Mouse (Mus musculus) intestine, embryonic 16.5 days (tissue): ENCODE measurements around the gene Taf11. TPM values are rescaled to one million over a fixed set of nuclear protein-coding genes. Genes with fewer than 3 reads are reported as not detected.

Source experiments
- ATAC-seq: fragments of 200-750 bp; cut with Nextera tagmentation; 2 replicates; pipeline ENCODE4 v1.8.0; 2017; ENCODE audit warnings: moderate TSS enrichment, moderate library complexity
- H3K27ac ChIP-seq: fragments of 300-500 bp; sonication (generic); 2 replicates; pipeline ENCODE4 v1.5.1; 2014; ENCODE audit warnings: mild to moderate bottlenecking, low read length
- H3K27me3 ChIP-seq: fragments of 300-500 bp; sonication (generic); replicated peaks from 2 replicates; pipeline ENCODE4 v1.6.1; 2014; ENCODE audit warnings: low read length, control low read depth, mixed read lengths; ENCODE audit not compliant: control insufficient read depth, insufficient read depth
- H3K36me3 ChIP-seq: fragments of 300-500 bp; sonication (generic); 2 replicates; pipeline ENCODE4 v1.6.1; 2014; ENCODE audit warnings: low read length, control low read depth; ENCODE audit not compliant: control insufficient read depth, insufficient read depth
- H3K4me1 ChIP-seq: fragments of 300-500 bp; sonication (generic); 2 replicates; pipeline ENCODE4 v1.6.1; 2014; ENCODE audit warnings: low read length, control low read depth, mixed read lengths; ENCODE audit not compliant: control insufficient read depth, insufficient read depth
- H3K4me2 ChIP-seq: fragments of 300-500 bp; sonication (generic); 2 replicates; pipeline ENCODE4 v1.6.1; 2014; ENCODE audit warnings: low read depth, low read length, control low read depth
- H3K4me3 ChIP-seq: fragments of 300-500 bp; sonication (generic); 2 replicates; pipeline ENCODE4 v1.5.1; 2014; ENCODE audit warnings: mild to moderate bottlenecking, low read length
- H3K9ac ChIP-seq: fragments of 300-500 bp; sonication (generic); 2 replicates; pipeline ENCODE4 v1.6.1; 2014; ENCODE audit warnings: low read depth, low read length
- H3K9me3 ChIP-seq: fragments of 300-500 bp; sonication (generic); 2 replicates; pipeline ENCODE4 v1.6.1; 2016; ENCODE audit warnings: low read length, control low read depth; ENCODE audit not compliant: control insufficient read depth
- WGBS: fragments of 180-500 bp; shearing (Covaris S2); extraction: QIAGEN DNeasy Blood & Tissue Kit; methylation state at CpG from one replicate; pipeline ENCODE4 v1.1.7; 2014; 5-methylcytosine and 5-hydroxymethylcytosine counted together
- polyA plus RNA-seq: library from polyadenylated mRNA; unstranded; fragments of >200 nt; fragmentation: Nextera tagmentation; extraction: Ambion mirVana; gene quantifications from 2 replicates; pipeline ENCODE4 v1.2.1, GENCODE M21; 2015

Taf11 gene
- polyA plus RNA-seq, 1 experiment from 2014 or later = 51.6 TPM

DNA sequence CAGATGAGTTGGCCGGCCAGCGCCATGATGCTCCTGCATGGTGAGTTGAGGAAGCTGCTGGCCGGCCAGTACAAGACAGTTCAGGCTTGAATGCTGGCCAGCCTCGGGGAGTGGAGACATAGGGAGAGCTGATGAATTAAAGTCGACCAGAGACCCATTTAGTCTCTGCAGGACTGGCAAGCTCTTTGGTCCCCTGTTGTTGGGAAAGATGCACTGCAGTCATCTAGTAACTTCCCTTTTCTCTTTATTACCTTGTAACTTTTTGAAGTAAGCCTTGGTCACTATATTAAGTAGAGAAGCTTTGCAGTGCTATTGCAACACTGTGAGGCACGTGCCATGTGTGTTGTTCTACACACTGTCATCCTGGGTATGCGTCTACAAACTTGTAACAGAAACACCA, 15.9 kb upstream of the Taf11 start:
- WGBS = 63% methylated on average over 7 of the region's 7 CpGs
- ATAC-seq = peak; percentile 47
- Histone ChIP-seq H3K4me3 (no peak overlapping the region), H3K27ac (peak overlapping the region; percentile 58), H3K4me2 (no peak overlapping the region), H3K4me1 (peaks cover 38% of the 10 kb centered on the region), H3K9me3 (no peaks in the 10 kb centered on the region), H3K36me3 (no peaks in the 10 kb centered on the region), H3K9ac (no peak overlapping the region), H3K27me3 (no peaks in the 10 kb centered on the region)

GRCm38 (mm10) chr17:27925054-27925453, 15.4 kb upstream of the Taf11 start:
- Histone ChIP-seq H3K27ac (peak overlapping the region; percentile 58), H3K4me2 (no peak overlapping the region), H3K9ac (no peak overlapping the region), H3K4me3 (no peak overlapping the region), H3K9me3 (no peaks in the 10 kb centered on the region), H3K36me3 (no peaks in the 10 kb centered on the region), H3K27me3 (no peaks in the 10 kb centered on the region), H3K4me1 (peaks cover 39% of the 10 kb centered on the region)
- peak; percentile 79 for ATAC-seq
- WGBS = 29% methylated on average over 4 of the region's 4 CpGs

DNA sequence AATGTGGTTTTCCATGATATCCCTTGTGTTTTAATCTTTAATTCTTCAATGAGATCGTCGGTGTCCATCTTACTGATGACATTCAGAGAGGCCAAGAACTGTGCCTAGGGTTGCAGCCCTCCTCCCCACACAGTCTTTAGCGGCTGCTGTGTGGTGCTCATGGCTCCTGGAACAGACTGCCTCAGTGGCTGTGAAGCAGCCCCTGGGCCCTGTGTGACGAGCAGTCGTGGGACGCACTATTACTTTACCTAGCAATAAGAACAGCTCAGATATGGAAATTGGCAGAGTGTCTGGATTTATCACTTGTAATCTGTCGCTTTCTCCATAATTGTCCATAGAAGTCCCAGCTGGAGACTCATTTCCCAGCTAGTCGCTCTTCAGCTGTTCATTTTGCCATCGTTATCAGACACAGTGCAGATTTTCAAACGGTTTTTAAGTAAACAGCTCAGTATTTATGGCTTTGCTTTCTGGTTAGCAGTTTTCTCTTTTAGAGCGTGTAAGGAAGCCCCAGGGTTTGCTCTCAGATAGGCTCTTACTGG, 12.6 kb upstream of the Taf11 start:
- no peak for ATAC-seq
- Histone ChIP-seq H3K4me3 (no peak overlapping the region), H3K36me3 (no peaks in the 10 kb centered on the region), H3K9me3 (no peaks in the 10 kb centered on the region), H3K27me3 (no peaks in the 10 kb centered on the region), H3K27ac (no peak overlapping the region), H3K9ac (no peak overlapping the region), H3K4me2 (no peak overlapping the region), H3K4me1 (peaks cover 41% of the 10 kb centered on the region)
- 50% methylated on average over 11 of the region's 11 CpGs for WGBS

GRCm38 (mm10) chr17:27920676-27921075, 11.0 kb upstream of the Taf11 start:
- H3K27ac ChIP-seq = no peak overlapping the region
- H3K4me3 ChIP-seq = no peak overlapping the region
- H3K9ac ChIP-seq = no peak overlapping the region

DNA sequence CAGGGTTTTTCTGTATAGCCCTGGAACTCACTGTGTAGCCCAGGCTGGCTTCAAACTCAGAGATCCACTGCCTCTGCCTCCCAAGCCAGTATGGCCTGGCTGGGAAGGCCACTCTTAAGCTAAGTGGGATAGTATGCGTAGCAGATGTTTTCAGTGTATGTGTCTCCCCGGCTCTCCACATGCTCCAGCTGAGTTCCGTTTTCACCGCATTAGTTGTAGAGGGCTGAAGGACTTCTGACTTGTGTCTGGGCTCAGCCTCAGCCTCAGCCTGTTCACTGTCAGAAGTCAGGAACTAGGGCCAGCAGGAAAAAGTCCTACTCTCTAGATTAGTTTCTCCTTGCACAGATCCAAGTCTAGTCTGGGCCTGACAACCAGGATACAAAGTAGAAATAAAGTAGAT, 6.7 kb upstream of the Taf11 start:
- Histone ChIP-seq H3K27ac (peak overlapping the region; percentile 60; the same call in 1 of the 2 replicates), H3K9ac (no peak overlapping the region), H3K4me1 (peaks cover 22% of the 10 kb centered on the region), H3K4me3 (no peak overlapping the region), H3K27me3 (no peaks in the 10 kb centered on the region), H3K36me3 (no peaks in the 10 kb centered on the region), H3K4me2 (no peak overlapping the region), H3K9me3 (no peaks in the 10 kb centered on the region)
- 59% methylated on average over 4 of the region's 4 CpGs for WGBS
- peak; percentile 21 for ATAC-seq

More at GRCm38 (mm10) chr17:27920676-27921075, 11.0 kb upstream of the Taf11 start:
- no peak; the same call in 1 of the 2 replicates for ATAC-seq
- no peaks in the 10 kb centered on the region for H3K9me3 ChIP-seq
- no peaks in the 10 kb centered on the region for H3K36me3 ChIP-seq
- H3K27me3 ChIP-seq = no peaks in the 10 kb centered on the region
- H3K4me1 ChIP-seq = peaks cover 35% of the 10 kb centered on the region
- 68% methylated on average over 4 of the region's 4 CpGs for WGBS
- H3K4me2 ChIP-seq = no peak overlapping the region

GRCm38 (mm10) chr17:27914742-27915141, 5.1 kb upstream of the Taf11 start:
- peaks cover 25% of the 10 kb centered on the region for H3K4me1 ChIP-seq
- peak; percentile 58 for ATAC-seq
- H3K9ac ChIP-seq = no peak overlapping the region
- no peaks in the 10 kb centered on the region for H3K27me3 ChIP-seq
- no peak overlapping the region for H3K27ac ChIP-seq
- WGBS = 56% methylated on average over 4 of the region's 4 CpGs
- no peak overlapping the region for H3K4me2 ChIP-seq
- no peaks in the 10 kb centered on the region for H3K9me3 ChIP-seq
- H3K4me3 ChIP-seq = no peak overlapping the region
- H3K36me3 ChIP-seq = no peaks in the 10 kb centered on the region

DNA sequence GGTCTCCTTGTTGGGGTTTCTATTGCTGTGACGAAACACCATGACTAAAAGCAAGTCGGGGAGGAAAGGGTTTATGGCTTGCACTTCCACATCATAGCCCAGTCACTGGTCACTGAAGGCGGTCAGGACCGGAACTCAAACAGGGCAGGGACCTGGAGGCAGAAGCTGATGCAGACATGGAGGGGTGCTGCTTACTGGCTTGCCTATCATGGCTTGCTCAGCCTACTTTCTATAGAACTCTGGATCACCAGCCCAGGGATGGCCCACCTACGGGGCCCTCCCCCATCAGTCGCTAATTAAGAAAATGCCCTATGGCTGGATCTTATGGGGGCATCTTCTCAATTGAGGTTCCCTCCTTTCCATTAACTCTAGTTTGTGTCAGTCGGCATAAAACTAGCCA, 1.7 kb upstream of the Taf11 start:
- no peak for ATAC-seq
- no peaks in the 10 kb centered on the region for H3K27me3 ChIP-seq
- H3K9me3 ChIP-seq = no peaks in the 10 kb centered on the region
- H3K36me3 ChIP-seq = no peaks in the 10 kb centered on the region
- no peak overlapping the region for H3K9ac ChIP-seq
- no peak overlapping the region for H3K4me3 ChIP-seq
- no peak overlapping the region for H3K4me2 ChIP-seq
- H3K27ac ChIP-seq = no peak overlapping the region
- 86% methylated on average over 7 of the region's 7 CpGs for WGBS
- peaks cover 30% of the 10 kb centered on the region for H3K4me1 ChIP-seq

DNA sequence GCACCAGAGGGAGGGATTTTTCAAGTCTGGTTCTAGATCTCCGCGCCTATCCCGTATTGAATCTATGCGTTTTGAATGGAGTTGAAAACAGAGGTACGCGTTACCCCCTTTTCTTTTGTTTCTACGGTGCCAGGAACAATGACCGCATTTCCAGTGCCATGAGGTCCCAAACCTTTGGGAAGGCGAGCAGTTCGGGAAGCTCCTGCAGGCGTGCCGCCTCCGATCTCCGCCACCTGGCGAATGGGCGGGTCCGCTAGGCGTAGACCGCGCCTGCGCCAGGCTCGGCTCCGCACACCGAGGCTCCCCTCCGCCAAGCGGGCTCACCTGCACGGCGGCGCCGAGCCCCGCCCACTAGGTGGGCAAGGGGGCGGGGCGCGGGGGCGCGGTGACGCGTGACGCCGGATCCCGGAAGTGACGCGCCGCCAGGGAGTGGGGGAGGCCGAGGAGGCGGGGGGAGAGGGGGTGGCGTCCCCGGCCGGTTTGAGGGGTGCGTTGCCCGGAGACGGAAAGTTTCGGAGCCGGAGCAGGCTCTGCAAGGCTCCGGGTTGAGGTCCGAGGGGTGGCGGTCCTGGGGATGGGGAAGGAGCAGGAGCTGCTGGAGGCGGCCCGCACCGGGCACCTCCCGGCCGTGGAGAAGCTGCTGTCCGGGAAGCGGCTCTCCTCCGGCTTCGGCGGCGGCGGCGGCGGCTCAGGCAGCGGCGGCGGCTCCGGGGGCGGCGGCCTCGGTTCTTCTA, 589 bp downstream of the Taf11 start, which contains the start of gene Anks1:
Gene Anks1, plus strand, starts transcription at position 419 of the 734 bp plus-strand sequence.
- Histone ChIP-seq H3K9me3 (no peaks in the 10 kb centered on the region), H3K9ac (peak within 1 kb of the TSS; percentile 85), H3K4me3 (peak within 1 kb of the TSS; percentile 78), H3K4me1 (peaks cover 35% of the 10 kb centered on the region), H3K27me3 (no peaks in the 10 kb centered on the region), H3K27ac (peak within 1 kb of the TSS; percentile 86), H3K4me2 (peak within 1 kb of the TSS; percentile 96), H3K36me3 (peaks cover 2% of the 10 kb centered on the region; the same call in 1 of the 2 replicates)
- under 1% methylated on average over 73 of the region's 78 CpGs for WGBS
- peak; percentile 92 for ATAC-seq

GRCm38 (mm10) chr17:27908206-27908887, 1.3 kb downstream of the Taf11 start:
- Histone ChIP-seq H3K9ac (peak overlapping the region; percentile 85), H3K4me2 (peak overlapping the region; percentile 96), H3K27ac (peak overlapping the region; percentile 82), H3K4me1 (peaks cover 31% of the 10 kb centered on the region), H3K27me3 (no peaks in the 10 kb centered on the region), H3K9me3 (no peaks in the 10 kb centered on the region), H3K4me3 (peak overlapping the region; percentile 78), H3K36me3 (peaks cover 2% of the 10 kb centered on the region; the same call in 1 of the 2 replicates)
- ATAC-seq = no peak
- WGBS = 1% methylated on average over 12 of the region's 12 CpGs
